ENCODE assay signal across 8 mouse cellular contexts in the genomic region with DNA sequence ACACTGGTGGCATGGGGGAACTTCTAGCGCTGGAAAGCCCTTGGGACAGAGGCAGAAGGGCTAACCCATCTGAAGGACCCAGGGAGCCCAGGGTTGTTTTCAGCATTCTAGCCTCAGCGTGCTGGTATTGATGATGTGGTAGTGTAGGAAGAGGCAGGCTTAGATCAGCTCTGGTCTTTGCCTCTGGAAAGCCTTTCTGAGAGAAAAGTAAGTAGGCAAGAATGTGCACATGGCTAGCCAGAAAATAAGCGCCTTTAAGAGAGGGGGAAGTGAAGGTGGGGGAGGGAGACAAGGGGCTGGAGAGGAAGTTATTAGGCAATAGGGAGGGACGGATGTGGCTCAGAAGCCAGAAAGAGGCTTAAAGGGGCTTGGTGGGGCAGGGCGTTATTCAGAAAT. TPM values are rescaled to one million over a fixed set of nuclear protein-coding genes. Genes with fewer than 3 reads are reported as not detected.
DNase-seq lines count a peak whose midpoint lies in the region; ATAC-seq lines count a peak whose summit lies in the region.

No protein-coding gene starts in this region.

- peak overlapping the region; percentile 85 for H3K4me2 ChIP-seq in heart, embryonic 12.5 days
- peak overlapping the region; percentile 50 for H3K4me2 ChIP-seq in limb, embryonic 12.5 days
- peak overlapping the region; percentile 62 for H3K4me2 ChIP-seq in midbrain, embryonic 12.5 days (replicated peaks)

- peak overlapping the region; percentile 54 for H3K4me3 ChIP-seq in heart, embryonic 12.5 days
- peak overlapping the region; percentile 35 for H3K4me3 ChIP-seq in limb, embryonic 12.5 days (replicated peaks)
- H3K4me3 ChIP-seq in midbrain, embryonic 12.5 days: peak overlapping the region; percentile 39

- peaks cover 21% of the 10 kb centered on the region for H3K36me3 ChIP-seq in heart, embryonic 12.5 days
- H3K36me3 ChIP-seq in limb, embryonic 12.5 days: 0 out of 2 replicates have a peak, but pooled peaks cover 17% of the 10 kb centered on the region
- peaks cover 9% of the 10 kb centered on the region for H3K36me3 ChIP-seq in midbrain, embryonic 12.5 days

- peak overlapping the region; percentile 71 for H3K27ac ChIP-seq in heart, embryonic 12.5 days (ENCODE audit: poor library complexity, severe bottlenecking)
- peak overlapping the region; percentile 5; the same call in 1 of the 2 replicates for H3K27ac ChIP-seq in limb, embryonic 12.5 days
- H3K27ac ChIP-seq in midbrain, embryonic 12.5 days (replicated peaks): no peak overlapping the region

- peaks cover 11% of the 10 kb centered on the region for H3K4me1 ChIP-seq in heart, embryonic 12.5 days (replicated peaks)
- peaks cover 10% of the 10 kb centered on the region for H3K4me1 ChIP-seq in limb, embryonic 12.5 days (replicated peaks)
- H3K4me1 ChIP-seq in midbrain, embryonic 12.5 days: peaks cover 16% of the 10 kb centered on the region

- peak; percentile 40 for DNase-seq in gastrocnemius, adult 18-20 months (ENCODE audit: low spot score)
- DNase-seq in gastrocnemius, postnatal 36 days: no peak
- DNase-seq in brain, adult 2 months (ENCODE audit: low read depth, low spot score): peak; percentile 26
- no peak for DNase-seq in right cerebral cortex, postnatal 4 days
- no peak for DNase-seq in urinary bladder, adult 2 months (ENCODE audit: low spot score)

- H3K27me3 ChIP-seq in heart, embryonic 12.5 days (replicated peaks): no peaks in the 10 kb centered on the region
- H3K27me3 ChIP-seq in limb, embryonic 12.5 days: no peaks in the 10 kb centered on the region
- no peaks in the 10 kb centered on the region for H3K27me3 ChIP-seq in midbrain, embryonic 12.5 days

- H3K9ac ChIP-seq in heart, embryonic 12.5 days: peak overlapping the region; percentile 69
- H3K9ac ChIP-seq in limb, embryonic 12.5 days (replicated peaks): peak overlapping the region; percentile 8; the same call in 1 of the 2 replicates
- peak overlapping the region; percentile 51 for H3K9ac ChIP-seq in midbrain, embryonic 12.5 days (replicated peaks)

- WGBS in heart, embryonic 12.5 days: 17% methylated on average over 5 of the region's 5 CpGs
- WGBS in limb, embryonic 12.5 days: 18% methylated on average over 5 of the region's 5 CpGs
- 21% methylated on average over 5 of the region's 5 CpGs for WGBS in midbrain, embryonic 12.5 days

- H3K9me3 ChIP-seq in heart, embryonic 12.5 days (replicated peaks): no peaks in the 10 kb centered on the region
- H3K9me3 ChIP-seq in limb, embryonic 12.5 days: no peaks in the 10 kb centered on the region
- no peaks in the 10 kb centered on the region for H3K9me3 ChIP-seq in midbrain, embryonic 12.5 days

- 0 out of 2 replicates have a peak, but pooled peaks have one; percentile 16 for ATAC-seq in heart, embryonic 12.5 days (ENCODE audit: insufficient number of reproducible peaks, low FRiP score)
- ATAC-seq in limb, embryonic 12.5 days (ENCODE audit: insufficient number of reproducible peaks, insufficient read depth, low FRiP score, low TSS enrichment, low read depth): no peak; the same call in 1 of the 2 replicates
- peak; percentile 4; the same call in 1 of the 2 replicates for ATAC-seq in midbrain, embryonic 12.5 days (ENCODE audit: low FRiP score, low read depth)

- intact Hi-C loops in gastrocnemius, postnatal 36 days (cut with DNase I): no loop called here

RNA-seq across cellular contexts. Expression of gene Gm4952, which starts 25.8 kb away (rescaled TPM):
- total RNA-seq in gastrocnemius, adult 18-20 months (2021): not detected
- not detected for total RNA-seq in gastrocnemius, postnatal 36 days (2021)
- polyA plus RNA-seq in heart, embryonic 12.5 days (2016; fragmentation: Nextera tagmentation; extraction: Ambion mirVana): 0.08 and 0.15 TPM in 2 replicates
- polyA plus RNA-seq in limb, embryonic 12.5 days (2016; fragmentation: Nextera tagmentation; extraction: Ambion mirVana): not detected in 2 replicates
- polyA plus RNA-seq in midbrain, embryonic 12.5 days (2016; fragmentation: Nextera tagmentation; extraction: Ambion mirVana): not detected in 2 replicates
- not detected in 2 replicates for polyA plus RNA-seq in urinary bladder, adult 2 months (2012; rRNA removed)

RNA-seq across cellular contexts. Expression of gene Fam111a, which starts 28.5 kb away (rescaled TPM):
- total RNA-seq in gastrocnemius, adult 18-20 months (2021): 1 to 10 TPM; 1.3 to 2.7 TPM
- 1 to 10 TPM; 1.9 to 2.1 TPM for total RNA-seq in gastrocnemius, postnatal 36 days (2021)
- polyA plus RNA-seq in heart, embryonic 12.5 days (2016; fragmentation: Nextera tagmentation; extraction: Ambion mirVana): 21.0 and 21.8 TPM in 2 replicates
- polyA plus RNA-seq in limb, embryonic 12.5 days (2016; fragmentation: Nextera tagmentation; extraction: Ambion mirVana): 18.4 and 20.2 TPM in 2 replicates
- 15.4 and 16.7 TPM in 2 replicates for polyA plus RNA-seq in midbrain, embryonic 12.5 days (2016; fragmentation: Nextera tagmentation; extraction: Ambion mirVana)
- polyA plus RNA-seq in urinary bladder, adult 2 months (2012; rRNA removed): 5.8 and 6.2 TPM in 2 replicates

RNA-seq across cellular contexts. Expression of gene Glyat, which starts 59.1 kb away (rescaled TPM):
- total RNA-seq in gastrocnemius, adult 18-20 months (2021): not detected
- not detected for total RNA-seq in gastrocnemius, postnatal 36 days (2021)
- polyA plus RNA-seq in heart, embryonic 12.5 days (2016; fragmentation: Nextera tagmentation; extraction: Ambion mirVana): not detected in 2 replicates
- polyA plus RNA-seq in limb, embryonic 12.5 days (2016; fragmentation: Nextera tagmentation; extraction: Ambion mirVana): not detected in 2 replicates
- not detected in 2 replicates for polyA plus RNA-seq in midbrain, embryonic 12.5 days (2016; fragmentation: Nextera tagmentation; extraction: Ambion mirVana)
- 0.14 and 0.15 TPM in 2 replicates for polyA plus RNA-seq in urinary bladder, adult 2 months (2012; rRNA removed)

Comparison
In these comparisons a context has a peak if more than half of its experiments do, and no peak if none do; other contexts are left out.
1. DNase-seq: peak in gastrocnemius, adult 18-20 months (single experiment) and brain, adult 2 months (single experiment); none in gastrocnemius, postnatal 36 days (0 of 2), right cerebral cortex, postnatal 4 days (single experiment) and urinary bladder, adult 2 months (single experiment).
2. H3K9ac ChIP-seq: peak in every context shown above with its lines; median percentile 69 in heart, embryonic 12.5 days; 51 in midbrain, embryonic 12.5 days; 8 in limb, embryonic 12.5 days.
3. Peak in every context shown above with its lines, with median percentiles within 50 percentile points of each other: H3K4me2 ChIP-seq and H3K4me3 ChIP-seq.